Mouse (Mus musculus) testis, postnatal 10 days (tissue): Measurements from ENCODE around the gene Ercc6.
A peak's percentile ranks its signal among the peaks of the same experiment; 100 is the strongest.

Experiments used
- DNase-seq: peaks from one replicate; pipeline ENCODE4 v3.0.0; 2021; ENCODE audit warnings: low spot score

The Ercc6 gene

DNA sequence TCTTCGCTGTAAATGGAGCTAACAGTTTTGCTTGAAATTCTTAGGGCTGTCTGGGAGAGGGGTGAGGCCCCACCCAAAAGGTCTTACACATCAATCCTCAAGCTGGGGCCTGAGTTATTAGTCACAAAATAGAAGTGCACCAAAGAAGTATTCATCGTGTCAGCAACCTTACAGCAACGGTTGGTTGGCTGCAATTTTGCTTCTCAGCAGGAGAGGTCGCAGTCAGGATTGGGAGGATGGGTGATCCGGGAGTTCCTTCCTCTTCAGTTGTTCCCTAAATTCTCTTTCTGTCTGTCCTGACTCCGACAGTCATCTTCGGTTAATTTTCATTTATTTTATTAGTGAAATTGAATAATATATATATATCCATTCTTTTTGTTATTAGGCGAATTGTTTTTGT lies 59.2 kb downstream of the Ercc6 start:
- DNase-seq, result no peak

DNA sequence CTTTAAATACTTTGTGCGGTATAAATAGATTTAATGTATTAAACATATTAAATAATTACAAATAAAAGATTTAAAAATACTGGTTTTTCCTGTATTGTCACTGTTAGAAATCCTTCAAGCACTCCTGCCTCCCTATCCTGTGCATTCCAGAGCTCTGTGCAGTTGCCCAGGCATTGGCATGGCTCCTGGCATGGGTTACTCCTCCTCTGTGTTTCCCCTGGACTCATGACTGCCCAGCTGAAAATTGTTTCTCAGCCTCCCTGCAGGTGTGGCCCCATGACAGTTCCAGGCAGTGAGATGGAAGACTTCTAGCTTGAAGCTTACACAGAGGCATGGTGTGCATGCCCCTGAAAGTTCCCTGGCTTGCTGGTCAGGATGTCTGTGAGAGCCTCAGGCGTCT lies 65.1 kb downstream of the Ercc6 start:
- no peak for DNase-seq

DNA sequence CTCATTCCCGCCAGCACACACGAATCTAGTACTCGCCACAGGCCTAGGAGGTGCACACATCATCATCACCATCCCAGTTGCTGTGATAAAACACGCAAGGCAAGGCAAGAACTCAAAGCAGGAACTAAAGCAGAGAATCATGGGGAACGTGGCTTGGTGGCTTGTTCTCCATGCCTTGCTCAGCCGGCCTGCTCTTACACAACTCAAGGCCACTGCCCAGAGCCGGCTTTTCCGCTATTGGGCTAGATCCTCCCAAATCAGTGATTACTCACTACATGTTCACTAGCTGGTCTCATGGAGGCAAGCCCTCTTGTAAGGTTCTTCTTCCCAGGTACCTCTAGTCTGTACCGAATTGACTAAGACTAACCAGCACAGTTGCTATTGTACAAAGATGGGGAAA lies 70.4 kb downstream of the Ercc6 start:
- no peak for DNase-seq

DNA sequence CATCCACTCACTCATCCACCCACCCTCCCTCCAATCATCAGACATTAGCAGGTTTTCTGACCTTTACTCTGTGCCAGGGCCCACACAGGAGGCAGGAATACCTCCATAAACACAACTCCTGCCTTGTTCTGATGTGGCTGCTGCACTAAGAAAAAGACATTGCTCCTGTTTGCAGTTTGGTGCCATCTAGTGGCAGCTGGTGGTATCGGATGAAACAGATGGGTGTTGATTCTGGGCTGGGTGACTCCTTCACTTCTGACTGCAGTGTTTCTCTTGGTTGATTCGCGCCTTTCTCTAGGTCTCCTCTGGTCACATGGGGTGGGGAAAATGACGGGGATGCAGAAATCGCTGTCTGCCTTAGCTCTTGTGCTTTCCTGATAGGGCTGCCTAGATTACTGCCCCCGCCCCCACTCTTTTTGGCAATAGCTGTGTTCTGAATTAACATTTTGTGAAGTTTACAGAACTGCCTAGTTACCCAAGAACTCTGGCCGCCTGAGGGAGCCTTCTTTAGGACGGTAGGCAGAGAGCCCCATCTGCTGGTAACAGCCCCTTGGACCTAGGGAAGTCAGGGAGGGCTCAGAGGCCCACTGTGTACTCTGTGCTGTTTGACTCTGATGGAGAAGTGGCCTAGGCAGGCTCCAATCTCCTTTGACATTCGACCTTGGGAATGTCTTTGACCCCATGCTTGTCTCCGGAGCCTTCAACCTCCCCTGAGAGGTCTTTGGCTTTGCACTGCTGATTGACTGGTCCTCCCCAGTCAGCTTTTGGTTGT lies 73.9 kb downstream of the Ercc6 start:
- peak; percentile 91 for DNase-seq

DNA sequence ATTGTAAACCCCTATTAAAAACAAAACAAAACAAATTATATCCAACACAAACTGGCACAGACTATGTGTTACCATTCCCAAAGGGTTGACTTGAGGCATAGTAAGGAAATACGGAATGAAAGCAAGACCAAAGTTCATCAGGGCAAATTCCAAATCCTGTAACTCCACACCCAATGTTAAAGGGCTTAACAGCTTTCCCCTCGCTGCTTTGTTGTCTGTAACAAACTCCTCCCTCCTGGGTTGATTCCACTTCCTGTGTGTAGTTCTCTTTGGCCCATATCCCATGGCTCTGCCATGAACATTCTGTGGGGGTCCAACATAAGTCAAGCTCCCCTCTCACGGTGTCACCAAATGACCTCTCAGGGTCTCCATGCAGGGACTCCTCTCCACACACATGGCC lies 77.1 kb downstream of the Ercc6 start:
- no peak for DNase-seq

DNA sequence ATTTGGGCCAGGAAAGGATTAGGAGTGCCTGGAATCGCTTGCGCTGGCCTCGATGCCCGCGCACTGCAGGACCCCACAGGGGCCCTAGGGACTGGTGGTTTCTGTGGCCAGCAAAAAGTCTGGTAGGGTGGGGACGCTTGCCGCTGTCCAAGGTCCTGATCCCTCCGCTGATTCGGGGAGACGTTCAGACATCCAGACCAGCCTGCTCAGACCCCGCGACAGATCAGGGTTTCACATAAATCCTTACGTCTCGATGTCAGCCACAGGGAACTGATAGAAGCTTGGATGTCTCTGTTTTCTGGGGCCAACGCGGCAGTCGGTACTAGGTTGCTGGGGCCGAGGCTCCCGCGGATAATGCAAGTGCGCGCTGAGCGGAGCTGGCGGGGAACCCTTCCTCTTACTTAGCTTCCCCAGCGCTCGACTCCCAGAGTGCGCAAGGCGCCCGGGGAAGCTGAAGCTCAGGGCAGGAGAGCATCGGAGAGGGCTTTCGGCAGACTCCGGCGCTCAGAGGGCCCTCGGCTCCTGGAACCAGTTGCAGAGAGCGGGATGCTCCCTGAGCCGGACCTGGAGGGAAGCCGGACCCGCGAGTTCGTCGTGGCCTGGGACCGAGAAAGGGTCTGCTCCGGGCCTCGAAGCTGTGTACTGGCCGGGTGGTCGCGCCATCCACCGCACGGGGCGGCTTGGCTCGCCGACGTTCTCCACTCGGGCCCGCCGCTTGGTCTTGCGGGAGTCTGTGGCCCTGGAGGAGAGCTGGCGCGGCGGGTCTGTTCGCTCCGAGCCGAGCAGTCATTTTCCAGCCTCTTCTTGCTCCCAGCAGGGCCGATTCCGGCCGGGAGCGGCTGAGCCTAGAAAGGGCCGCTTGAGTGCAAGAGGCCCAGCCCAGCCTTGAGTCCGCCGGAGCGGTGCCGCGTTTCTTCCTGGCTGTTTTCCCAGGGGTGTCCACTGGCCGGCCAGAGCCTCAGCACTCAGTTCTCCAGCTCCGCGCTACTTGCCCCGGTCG lies 84.2 kb downstream of the Ercc6 start:
- DNase-seq, result peak; percentile 90

DNA sequence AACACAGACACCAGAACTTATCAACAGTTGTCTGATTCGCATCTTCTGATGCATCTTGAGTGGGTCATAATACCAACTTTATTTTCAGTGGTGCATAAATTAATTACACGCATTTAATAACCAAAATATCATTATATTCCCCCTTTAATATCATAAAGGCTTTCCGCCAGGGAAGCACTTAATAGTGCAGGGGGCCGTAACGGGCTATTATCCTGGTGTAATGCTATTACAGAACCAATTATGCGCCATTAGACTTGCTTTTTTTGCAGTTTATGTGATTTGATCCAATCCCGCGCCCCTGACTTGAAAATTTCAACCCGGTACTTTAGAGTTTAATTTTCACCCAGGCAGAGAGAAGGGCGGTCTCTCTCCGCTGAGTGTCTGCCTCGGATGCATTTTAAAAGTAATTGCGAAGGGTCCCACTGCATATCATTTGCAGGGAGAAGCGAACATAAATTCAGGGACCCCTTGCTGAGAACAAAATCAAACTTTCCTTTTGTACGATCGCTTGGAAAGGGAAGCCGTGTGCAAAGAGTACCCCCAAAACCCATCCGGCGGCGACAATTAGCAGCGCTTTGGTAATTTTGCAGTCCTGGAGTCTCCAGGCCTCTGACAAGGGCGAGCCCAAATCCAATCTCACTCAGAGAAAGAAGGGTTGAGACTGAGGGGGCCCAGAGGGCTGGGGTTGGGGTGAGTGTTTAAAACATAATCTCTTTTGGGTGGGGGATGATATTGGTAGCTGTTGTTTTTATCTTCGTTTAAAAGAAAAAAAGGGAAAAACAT lies 85.3 kb downstream of the Ercc6 start:
- DNase-seq, result no peak

DNA sequence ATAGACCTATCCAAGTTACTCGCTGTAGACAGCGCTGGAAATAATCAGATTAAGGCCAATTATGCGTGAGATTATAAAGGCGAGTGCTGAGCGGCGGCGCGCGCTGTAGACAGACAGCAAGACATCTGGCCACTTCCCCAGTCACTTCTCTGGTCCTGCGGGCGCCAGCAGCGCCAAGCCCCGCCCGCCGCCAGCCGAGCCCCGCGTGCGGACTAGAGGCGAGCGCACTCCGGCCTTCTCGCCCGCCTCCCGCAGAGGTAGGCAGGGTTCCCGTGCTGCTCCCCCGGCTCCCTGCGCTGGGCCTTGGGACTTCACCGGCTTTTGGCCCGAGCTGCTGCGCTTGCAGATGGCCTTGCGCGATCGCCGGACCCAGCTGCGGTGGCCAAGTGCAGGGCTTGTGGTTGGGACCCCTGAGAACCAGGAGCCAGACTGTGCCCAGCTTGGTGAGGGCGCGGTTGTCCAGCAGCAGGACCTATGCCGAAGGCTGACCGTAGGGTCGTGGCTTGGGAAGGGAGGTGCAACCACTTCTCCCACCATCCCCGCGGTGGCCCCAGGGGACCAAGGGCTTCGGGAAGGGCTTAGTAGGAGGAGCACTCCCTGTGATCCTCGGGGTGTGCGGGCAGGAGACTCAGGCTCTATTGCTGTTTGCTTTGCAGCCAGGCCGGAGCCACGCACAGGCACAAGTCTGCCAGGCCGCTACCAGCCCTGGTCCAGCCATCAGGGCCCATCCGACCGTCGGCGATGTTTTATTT lies 86.1 kb downstream of the Ercc6 start, which contains the start of gene Prrxl1:
Gene Prrxl1, plus strand, starts transcription at position 118 of the 752 bp plus-strand sequence.
- DNase-seq, result peak; percentile 53

DNA sequence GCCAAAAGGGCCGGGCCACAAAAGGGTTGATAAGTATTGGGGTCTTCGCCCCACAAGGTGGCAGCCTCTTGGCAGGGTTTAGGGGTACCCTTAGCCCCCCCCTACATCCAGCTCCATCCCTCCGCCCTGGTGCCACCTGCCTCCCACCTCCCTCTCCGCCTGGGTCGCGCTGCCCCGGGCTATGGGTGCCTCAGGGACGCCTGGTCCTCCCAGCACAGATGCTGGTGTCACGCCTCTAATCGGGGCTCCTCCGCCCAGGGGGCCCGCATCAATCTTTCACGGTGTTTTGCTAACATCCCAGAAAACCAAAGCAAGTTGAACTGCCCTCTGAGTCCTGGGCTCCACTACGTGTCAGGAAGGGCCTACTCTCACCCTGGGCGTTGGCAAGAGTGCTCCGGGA lies 86.8 kb downstream of the Ercc6 start:
- DNase-seq, result no peak

DNA sequence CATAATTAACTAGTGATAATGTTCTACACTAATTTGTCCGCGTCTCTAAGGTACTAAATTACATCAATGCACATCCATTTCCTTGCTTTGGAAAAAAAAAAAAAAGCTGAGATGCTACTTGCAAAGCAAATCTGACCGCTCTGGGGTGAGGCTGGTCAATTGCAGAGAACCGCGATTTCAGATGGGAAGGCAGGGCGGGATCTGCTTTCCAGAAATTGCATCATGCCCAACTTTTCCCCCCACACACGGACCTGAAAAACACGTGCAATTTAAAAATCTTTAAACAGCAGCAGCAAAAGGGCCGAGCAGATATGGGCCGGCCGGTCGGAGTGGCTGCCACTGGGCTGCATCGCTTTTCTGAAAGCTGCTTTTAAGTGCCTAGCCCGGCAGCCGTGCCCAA lies 92.2 kb downstream of the Ercc6 start:
- no peak for DNase-seq

DNA sequence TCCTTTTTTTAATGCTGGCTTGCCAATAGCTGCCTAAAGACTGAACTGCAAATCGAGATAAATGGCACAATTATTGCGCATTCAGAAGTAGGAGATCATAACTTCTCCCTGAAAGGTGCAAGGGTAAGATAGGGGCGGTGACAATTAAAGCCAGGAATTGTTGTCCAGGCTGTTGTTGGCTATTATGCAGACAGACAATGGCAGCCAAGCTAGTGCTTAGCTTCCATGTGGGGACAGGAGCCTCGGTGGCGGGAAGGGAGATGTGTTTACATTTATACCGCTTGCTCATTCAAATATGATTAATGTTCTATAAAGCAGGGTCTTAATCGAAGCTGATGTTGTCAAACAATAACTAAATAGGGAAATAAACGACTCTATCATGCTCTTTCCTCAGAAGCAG lies 93.0 kb downstream of the Ercc6 start:
- no peak for DNase-seq

DNA sequence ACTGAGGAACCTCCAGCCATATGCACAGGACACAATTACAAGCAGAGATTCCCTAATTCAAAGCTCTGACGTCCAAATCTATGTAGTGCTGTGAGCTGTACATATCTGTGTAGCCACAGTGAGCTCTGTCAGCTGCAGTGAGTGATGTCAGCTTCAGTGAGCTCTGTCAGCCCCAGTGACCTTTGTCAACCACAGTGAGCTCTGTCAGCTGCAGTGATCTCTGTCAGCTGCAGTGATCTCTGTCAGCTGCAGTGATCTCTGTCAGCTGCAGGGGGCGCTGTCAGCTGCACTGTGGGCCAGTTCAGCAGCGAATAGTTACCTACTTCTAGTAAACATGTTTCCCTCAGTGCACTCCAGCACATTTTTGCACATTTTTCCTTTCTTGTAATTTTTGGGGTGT lies 96.1 kb downstream of the Ercc6 start:
- peak; percentile 77 for DNase-seq

DNA sequence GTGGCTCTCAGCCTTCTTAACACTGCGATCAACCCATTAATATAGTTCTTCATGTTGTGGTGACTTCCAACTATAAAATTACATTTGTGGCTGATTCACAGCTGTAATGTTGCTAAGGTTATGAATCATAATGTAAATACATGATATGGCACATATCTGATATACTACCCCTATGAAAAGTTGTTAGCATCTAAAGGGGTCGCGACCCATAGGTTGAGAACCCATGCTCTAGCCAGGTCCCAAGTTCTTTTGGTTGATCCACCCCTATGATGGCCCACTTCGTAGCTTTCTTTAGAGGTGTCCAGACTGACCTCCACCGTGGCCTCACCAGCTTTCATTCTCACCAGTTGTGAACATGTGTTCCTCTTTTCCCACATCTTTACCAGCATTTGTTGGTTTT lies 103.9 kb downstream of the Ercc6 start:
- DNase-seq, result no peak

DNA sequence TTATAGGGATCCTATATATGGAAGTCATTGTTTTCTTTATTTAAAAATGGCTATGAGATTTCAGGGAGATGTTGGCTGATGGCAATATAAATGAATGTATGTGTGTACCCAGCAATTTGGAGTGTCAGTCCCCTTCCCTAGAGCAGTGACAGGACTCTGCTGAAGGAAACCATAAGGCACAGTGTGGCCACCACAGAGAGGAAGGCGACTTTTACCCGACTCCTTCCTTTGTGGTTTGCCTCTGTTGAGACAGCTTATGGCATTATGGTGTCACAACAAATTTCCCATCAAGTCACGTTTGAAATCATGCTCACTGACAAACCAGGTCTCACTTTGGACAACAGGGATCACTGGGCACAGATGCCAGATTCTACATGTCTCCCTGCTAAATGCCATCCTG lies 110.9 kb downstream of the Ercc6 start:
- no peak for DNase-seq

DNA sequence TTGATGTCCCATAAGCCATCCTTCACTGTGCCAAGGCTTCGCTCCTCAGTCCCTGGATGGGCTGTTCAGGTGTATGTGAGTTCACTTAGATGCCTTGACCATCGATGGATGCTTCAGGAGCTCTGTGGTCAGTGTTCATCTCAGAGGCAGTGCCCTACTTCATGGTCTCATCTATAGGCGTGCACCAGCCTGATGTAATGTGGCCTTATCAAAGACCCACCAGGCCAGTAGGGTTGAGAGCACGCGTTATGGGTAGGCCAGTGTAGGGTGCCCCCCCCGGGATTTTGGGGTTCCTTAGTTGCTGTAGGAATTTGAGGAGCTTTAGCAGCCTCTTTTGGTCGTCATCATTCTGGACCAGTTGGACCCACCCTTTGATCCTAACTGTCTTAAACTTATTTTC lies 111.5 kb downstream of the Ercc6 start:
- DNase-seq, result no peak

DNA sequence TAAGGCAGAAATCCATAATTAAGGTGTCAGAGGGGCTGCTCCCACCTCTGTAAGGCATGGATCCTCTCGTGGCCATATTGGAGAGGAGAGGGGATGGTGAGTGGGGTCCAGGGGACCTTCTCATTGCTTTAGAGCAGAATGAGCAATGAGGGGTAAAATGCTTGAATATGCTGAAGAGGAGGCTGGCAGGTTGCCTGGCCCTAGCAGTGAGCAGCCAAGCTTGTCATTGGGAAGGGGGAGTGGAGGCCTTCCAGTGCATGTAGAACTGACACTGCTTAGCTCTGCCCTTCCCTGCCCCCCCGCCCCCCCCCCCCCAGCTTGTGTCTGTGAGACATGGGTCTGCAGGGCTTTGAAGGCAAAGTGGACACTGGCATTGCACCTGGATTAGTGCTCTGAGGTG lies 114.0 kb downstream of the Ercc6 start:
- no peak for DNase-seq

DNA sequence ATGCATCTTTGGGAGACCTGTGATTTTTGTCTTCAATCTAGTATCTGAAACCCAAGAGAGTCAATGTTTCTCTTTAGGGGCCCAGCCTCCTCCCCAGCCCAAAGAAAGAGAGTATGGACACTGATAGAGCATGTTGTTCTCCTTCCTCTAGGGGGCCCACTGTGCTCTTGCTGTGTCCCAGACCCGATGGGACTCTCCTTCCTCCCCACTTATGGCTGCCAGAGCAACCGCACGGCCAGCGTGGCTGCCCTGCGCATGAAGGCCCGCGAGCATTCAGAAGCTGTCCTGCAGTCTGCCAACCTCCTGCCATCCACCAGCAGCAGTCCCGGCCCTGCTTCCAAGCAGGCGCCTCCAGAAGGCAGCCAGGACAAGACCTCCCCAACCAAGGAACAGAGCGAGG lies 115.3 kb downstream of the Ercc6 start:
- no peak for DNase-seq
